Mouse (Mus musculus): ENCODE data around the gene Nkain2. TPM values are rescaled to one million over a fixed set of nuclear protein-coding genes. Genes with fewer than 3 reads are reported as not detected.
"Not testable (repeated sequence)": the region's sequence is repeated elsewhere in the genome, so short reads cannot be mapped to it uniquely, and the experiment has no call there.

Nkain2 gene
- total RNA-seq, 2 experiments from 2014 or later: 1.1 to 1.8 TPM

GRCm38 (mm10) chr10:32060396-32060795 is 829.9 kb downstream of the Nkain2 start:
- DNase-seq (ENCODE audit: low spot score in 2 of 2): no peak

DNA sequence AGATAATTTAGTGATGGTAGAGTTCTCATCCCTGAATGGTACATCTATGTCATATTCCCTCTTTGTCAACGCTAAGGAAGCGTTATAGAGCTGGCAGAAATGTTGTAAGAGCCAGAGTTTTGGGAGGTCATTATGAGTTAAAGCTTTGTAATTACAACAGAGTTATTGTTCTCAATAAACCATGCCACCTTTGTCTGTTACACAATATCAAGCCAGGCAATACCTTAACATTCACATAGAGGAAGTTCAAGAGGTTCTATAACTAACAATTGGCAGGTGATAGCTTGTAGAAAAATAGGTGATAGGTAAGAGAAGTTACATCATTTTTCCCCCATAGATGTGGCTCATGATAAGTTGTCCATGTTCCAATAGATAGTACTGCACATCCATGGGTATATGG is 832.0 kb downstream of the Nkain2 start:
- DNase-seq (ENCODE audit: low spot score in 2 of 2): no peak

- no peak for DNase-seq (ENCODE audit: low spot score in 2 of 2)
These were observed 837.5 kb downstream of the Nkain2 start for GRCm38 (mm10) chr10:32052546-32053295.

GRCm38 (mm10) chr10:32052045-32052444 is 838.2 kb downstream of the Nkain2 start:
- DNase-seq (ENCODE audit: low spot score in 2 of 2): no peak

- no peak for DNase-seq (ENCODE audit: low spot score in 2 of 2)
These were observed 860.3 kb downstream of the Nkain2 start for GRCm38 (mm10) chr10:32029996-32030395.

- no peak for DNase-seq (ENCODE audit: low spot score in 2 of 2)
These were observed 871.9 kb downstream of the Nkain2 start for GRCm38 (mm10) chr10:32018385-32018784.

GRCm38 (mm10) chr10:32001216-32001753 is 889.0 kb downstream of the Nkain2 start:
- DNase-seq (ENCODE audit: low spot score in 2 of 2): no peak

DNA sequence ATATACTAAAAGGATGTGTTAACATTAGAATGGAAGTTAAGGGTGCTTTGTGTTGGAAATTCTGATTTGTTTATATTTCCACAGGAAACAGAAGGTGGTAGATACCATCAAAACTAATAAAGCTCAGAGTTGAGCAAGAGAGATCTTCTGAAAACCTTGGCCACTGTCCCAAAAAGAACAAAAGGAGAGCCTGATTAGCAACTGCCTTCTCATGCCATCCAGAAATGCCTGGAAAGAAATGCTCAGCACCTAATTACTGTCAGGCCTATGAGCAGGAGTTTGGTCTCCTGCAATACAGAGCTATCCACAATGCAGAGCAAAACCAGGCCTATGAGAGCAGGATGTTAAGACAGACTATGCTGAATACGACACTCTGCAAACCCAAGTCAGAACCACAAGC is 897.1 kb downstream of the Nkain2 start:
- DNase-seq (ENCODE audit: low spot score in 2 of 2): no peak

DNA sequence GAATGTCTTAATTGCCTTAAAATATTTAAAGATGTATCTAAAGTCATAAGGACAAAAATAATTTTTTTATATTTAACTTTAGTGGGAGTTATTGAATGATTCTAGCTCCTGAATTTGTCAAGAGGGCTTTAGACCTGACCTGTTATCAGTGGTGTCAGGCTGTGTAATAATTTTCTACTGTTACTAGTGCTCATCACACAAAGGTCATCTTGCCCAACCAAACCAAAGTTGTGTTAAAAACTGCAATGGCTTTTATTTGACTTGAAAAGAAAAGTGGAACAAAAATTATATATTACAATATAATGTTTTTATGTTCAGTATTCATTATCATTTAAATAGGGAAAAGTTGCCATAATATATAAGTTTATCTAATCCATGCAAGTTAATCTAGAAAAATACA is 911.9 kb downstream of the Nkain2 start:
- no peak for DNase-seq (ENCODE audit: low spot score in 2 of 2)

DNA sequence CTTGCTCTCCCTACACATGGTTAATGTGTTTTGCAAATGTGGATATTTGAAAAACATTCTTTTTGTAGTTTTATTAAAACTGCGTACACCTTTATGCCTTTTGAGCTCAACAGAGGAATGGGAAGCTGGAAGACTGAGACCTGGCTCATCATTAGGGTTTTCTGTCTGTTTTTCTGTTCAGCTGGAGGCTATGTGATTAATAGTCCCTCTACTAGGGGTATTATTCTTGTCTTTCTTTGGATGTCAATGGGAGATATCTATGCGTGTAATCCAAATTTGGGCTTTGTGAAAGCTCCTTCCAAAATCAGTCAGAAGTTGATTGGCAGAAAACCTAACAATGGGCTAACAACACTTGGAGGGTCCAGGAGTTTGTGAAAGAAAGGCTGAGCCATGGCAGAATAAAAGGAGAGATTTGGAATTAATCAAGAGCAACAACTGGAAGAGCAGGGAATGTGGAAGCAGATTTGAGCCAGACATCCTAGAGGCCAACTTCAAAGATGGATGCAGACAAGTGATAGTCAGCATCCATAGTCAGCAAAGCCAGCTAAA is 943.0 kb downstream of the Nkain2 start:
- DNase-seq (ENCODE audit: low spot score in 2 of 2): no peak

DNA sequence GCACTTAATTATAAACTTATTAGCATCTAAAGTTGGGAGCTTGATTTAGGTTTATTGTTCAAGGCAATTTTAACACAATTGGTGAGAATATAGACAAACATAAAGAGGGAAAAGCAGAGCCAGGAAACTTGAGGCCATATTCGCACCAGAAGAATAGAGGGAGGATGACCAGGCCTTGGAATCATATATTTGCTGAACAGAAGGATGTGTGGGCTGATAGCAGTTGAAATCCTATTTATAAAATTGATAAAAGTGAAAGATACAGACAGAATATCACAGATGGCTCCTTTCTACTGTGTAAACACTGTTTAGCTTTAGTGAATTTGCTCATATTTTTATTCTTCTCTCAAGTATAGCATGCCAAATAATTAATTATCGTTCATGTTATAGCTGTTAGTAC is 958.3 kb downstream of the Nkain2 start:
- DNase-seq (ENCODE audit: low spot score in 2 of 2): no peak

- no peak for DNase-seq (ENCODE audit: low spot score in 2 of 2)
These were observed 962.6 kb downstream of the Nkain2 start for GRCm38 (mm10) chr10:31927657-31928056.

DNA sequence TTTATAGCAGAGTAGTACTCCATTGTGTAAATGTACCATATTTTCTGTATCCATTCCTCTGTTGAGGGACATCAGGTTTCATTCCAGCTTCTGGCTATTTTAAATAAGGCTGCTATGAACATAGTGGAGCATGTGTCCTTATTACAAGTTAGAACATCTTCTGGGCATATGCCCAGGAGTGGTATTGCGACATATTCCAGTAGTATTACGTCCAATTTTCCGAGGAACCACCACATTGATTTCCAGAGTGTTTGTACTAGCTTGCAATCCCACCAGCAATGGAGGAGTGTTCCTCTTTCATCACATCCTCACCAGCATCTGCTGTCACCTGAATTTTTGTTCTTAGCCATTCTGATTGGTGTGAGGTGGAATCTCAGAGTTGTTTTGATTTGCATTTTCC is 969.4 kb downstream of the Nkain2 start:
- DNase-seq (ENCODE audit: low spot score in 2 of 2): not testable (repeated sequence)

DNA sequence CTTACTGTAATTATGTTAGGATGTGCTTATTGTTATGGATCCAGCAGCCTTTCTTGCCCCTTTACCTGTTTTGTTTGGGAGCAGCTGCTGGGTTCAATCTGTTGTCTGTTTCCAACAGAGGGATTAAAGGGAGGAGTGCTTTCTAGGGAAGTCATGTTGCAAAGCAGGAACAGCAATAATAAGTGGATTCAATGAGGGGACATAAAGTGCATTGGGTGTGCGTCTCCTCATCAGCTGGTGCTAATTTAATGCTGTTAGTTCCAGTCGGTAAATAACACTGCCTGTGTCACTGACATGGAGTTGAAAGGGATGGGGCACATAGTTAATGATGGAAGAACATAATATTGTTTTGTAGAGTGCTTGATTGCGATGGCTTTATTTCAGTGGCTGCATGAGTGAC is 982.8 kb downstream of the Nkain2 start:
- DNase-seq (ENCODE audit: low spot score in 2 of 2): no peak

- no peak for DNase-seq (ENCODE audit: low spot score in 2 of 2)
These were observed 990.8 kb downstream of the Nkain2 start for GRCm38 (mm10) chr10:31899501-31899900.

- no peak for DNase-seq (ENCODE audit: low spot score in 2 of 2)
These were observed 1016.9 kb downstream of the Nkain2 start for GRCm38 (mm10) chr10:31873323-31873895.

DNA sequence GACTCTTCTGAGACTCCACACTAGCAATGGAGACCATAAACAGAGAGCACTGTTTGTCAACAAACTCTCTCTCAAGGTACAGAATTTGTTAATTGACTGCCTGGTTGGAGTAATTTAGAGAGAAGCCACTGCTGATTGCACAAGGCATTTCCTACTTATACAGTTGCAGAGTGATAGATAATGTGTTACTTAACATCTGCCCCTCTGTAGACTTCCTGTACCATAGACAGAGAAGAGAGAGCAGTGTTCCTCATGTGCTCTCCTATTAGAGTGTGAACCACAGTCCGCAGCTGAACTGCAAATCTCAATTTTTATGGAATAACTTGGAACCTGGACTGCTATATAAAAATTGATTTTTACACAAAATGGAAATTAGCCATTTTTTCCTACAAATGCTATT is 1022.0 kb downstream of the Nkain2 start:
- DNase-seq (ENCODE audit: low spot score in 2 of 2): no peak

- no peak for DNase-seq (ENCODE audit: low spot score in 2 of 2)
These were observed 1063.2 kb downstream of the Nkain2 start for GRCm38 (mm10) chr10:31827041-31827440.

- no peak for DNase-seq (ENCODE audit: low spot score in 2 of 2)
These were observed 1077.7 kb downstream of the Nkain2 start for GRCm38 (mm10) chr10:31812543-31812942.

DNA sequence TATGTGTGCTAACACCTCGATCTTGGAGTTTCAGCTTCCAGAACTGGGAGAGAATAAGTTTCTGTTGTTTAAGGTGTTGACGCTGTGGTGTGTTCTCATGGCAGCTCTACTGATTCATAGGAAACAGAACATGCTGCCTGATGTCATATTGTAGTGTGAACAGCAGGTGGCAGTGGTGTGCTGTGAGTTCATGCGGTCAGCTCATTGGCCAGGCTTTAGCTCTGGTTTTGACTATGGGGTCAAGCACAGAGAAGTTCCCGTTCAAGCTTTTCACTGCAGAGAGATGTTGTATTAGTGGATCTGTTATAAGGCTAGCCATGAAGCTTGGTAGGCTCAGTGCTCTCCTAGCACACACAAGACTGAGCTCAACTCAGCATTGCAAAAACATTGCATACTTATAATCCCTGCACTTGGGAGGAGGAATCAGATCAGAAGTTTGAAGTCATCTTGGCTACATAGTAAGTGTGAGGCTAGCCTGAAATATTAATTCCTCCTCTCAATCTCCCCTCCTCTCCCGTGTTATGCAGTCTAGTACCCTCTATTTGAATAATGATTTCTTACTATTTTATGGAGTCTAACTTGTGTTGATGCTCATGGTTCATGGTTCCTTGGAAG is 1147.7 kb downstream of the Nkain2 start:
- peak in 1 of 2 experiments; percentile 30 for DNase-seq (ENCODE audit: low spot score in 2 of 2)

DNA sequence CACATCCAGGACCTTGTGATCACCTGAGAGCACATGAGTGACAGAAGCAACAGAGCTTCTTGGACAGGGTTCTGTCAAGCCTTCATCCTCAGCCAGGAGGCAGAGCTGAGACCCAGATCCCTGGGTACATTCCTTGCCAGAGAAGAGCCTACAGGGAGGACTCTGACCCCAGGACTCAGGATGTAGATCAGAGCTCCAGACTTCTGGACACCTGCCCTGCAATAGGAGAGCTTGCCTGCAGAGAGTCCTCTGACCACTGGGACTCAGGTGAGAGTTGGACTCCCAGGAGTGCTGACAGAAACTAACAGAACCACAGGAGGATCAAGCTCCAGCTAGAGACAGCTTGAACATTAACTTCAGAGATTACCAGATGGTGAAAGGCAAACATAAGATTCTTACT is 1162.2 kb downstream of the Nkain2 start:
- DNase-seq (ENCODE audit: low spot score in 2 of 2): no peak

GRCm38 (mm10) chr10:31647270-31647669 is 1243.0 kb downstream of the Nkain2 start:
- DNase-seq (ENCODE audit: low spot score in 2 of 2): no peak

Measured in gastrocnemius, postnatal 4 days (tissue).